Mouse (Mus musculus): ENCODE measurements around the gene Nalcn.

DNA sequence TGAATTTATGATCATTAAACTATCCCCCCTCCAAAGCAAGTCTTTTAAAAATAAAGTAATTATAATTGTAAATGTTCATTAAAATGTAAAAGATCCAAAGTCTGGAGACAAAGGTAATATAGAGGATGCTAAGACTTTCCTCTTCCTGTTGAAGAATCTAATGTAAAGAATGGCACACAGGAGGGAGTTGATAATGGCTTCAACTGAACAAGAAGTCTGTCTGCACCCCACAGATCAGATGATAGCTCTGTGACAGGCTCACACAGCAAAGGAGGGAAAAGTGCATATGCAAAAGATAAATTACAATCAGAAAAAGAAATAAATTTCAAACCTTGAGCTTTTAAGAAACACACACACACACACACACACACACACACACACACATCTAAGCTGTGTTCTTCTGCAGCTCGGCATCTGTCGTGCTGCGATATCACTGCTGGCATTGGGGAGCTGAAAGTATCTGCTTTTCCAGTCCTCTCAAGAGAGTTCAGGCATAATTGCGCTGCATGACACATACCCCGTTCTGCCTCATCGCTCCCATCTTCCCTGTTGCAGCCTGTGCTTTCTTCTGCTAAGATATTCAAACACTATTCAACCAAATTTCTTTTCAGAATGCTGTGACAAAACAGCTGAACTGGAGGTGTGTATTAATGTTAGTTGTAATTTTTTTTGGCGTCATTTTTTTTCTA is 250.6 kb downstream of the Nalcn start:
- TF ChIP-seq CTCF (IDR thresholded peaks at IDR 0.05; ENCODE audit: low read depth) (no peak), EP300 (IDR thresholded peaks at IDR 0.05; ENCODE audit: low read depth) (no peak)

All from liver, embryonic 14.5 days (tissue).